Mouse (Mus musculus): Measurements from ENCODE around the gene Ptprt. TPM values are rescaled to one million over a fixed set of nuclear protein-coding genes. Genes with fewer than 3 reads are reported as not detected.

The Ptprt gene
- polyA plus RNA-seq, 1 experiment from 2014 or later: 3.2 TPM

DNA sequence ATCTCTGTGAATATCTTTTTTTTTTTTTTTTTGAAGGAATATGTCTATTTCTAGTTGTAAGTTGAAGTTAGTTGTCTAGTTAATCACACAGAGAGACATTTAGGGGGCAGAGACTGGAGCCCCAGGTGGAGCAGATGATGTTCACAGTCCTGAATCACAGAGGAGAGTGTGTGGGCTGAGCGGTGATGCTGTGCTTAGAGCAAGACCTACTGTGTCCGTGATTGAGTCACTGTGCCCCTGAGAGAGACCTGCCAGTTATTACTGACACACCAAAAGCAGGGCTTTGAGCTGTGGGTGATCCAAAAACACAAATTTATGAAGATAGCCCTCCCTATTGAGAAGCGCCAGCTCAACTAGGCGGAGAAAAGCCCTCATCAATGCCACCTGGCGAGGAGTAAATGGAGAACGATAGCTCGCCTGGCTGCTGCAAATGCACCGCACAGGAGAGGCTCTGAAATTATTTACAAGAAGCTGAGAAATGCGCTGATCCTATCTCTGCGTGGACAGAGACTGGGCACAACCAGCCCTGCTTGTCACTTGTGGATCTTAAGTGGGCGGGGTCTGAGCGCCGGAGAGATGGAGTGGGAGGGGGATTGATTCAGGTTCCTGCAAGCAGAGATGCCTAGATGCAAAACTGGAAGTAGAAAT is 1162.4 kb downstream of the Ptprt start:
- 18% methylated on average over 13 of the region's 13 CpGs for WGBS
- H3K4me2 ChIP-seq: peak overlapping the region; percentile 53
- H3K9me3 ChIP-seq (replicated peaks): no peaks in the 10 kb centered on the region
- H3K4me1 ChIP-seq: peaks cover 8% of the 10 kb centered on the region; the same call in 1 of the 2 replicates
- H3K36me3 ChIP-seq: no peaks in the 10 kb centered on the region
- H3K9ac ChIP-seq: no peak overlapping the region
- no peak overlapping the region for H3K27ac ChIP-seq
- no peaks in the 10 kb centered on the region for H3K27me3 ChIP-seq
- H3K4me3 ChIP-seq (replicated peaks): peak overlapping the region; percentile 22
- no peak for ATAC-seq (replicated peaks; ENCODE audit: low FRiP score)

DNA sequence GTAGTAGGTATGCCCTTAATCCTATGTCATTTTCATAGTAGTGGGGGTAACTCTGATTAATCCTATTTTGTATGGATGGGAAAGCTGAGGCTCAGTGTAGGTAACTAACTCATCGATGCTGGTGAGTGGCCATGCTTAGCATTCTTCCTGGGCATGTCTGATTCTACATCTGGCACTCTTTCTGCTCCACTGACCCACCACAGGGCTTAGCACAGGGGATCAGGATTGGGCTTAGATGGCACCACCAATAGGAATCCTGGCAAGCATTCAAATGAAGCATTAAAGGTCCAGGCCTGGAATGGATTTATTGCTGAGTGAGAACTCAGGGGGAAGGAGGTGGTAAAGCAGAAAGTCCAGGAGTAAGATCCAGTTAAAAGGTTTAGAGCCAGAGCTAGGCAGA is 1179.2 kb downstream of the Ptprt start:
- Histone ChIP-seq H3K4me3 (replicated peaks) (no peak overlapping the region), H3K27ac (no peak overlapping the region), H3K9ac (no peak overlapping the region), H3K36me3 (no peaks in the 10 kb centered on the region), H3K4me1 (no peaks in the 10 kb centered on the region), H3K9me3 (replicated peaks) (no peaks in the 10 kb centered on the region), H3K27me3 (no peaks in the 10 kb centered on the region), H3K4me2 (no peak overlapping the region)
- no peak for ATAC-seq (replicated peaks; ENCODE audit: low FRiP score)
- WGBS: 77% methylated on average over 1 of the region's 1 CpGs

DNA sequence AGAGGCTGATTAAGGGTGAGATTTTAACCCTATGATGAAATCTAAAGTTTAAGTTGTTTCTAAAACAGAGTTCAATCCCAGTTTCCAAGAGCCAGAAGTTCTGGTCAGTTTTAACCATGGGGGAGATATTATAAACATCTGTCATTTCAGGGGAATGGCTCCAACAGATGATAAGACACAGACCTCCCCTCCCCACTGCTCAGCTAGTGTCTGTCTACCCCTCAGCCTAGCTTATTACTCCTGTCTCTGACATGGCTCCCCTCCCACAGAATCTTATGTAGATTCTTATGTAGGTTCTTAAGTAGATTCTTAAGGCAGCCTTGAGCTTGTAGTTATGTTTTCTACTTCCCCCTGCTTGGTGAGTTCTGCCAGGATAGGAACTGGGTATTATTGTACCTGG is 1180.5 kb downstream of the Ptprt start:
- Histone ChIP-seq H3K4me3 (replicated peaks) (no peak overlapping the region), H3K4me1 (no peaks in the 10 kb centered on the region), H3K36me3 (no peaks in the 10 kb centered on the region), H3K4me2 (no peak overlapping the region), H3K27me3 (no peaks in the 10 kb centered on the region), H3K9ac (no peak overlapping the region), H3K27ac (no peak overlapping the region), H3K9me3 (replicated peaks) (no peaks in the 10 kb centered on the region)
- no peak for ATAC-seq (replicated peaks; ENCODE audit: low FRiP score)
